Mouse (Mus musculus): ENCODE data around the gene Map6d1. TPM values are rescaled to one million over a fixed set of nuclear protein-coding genes. Genes with fewer than 3 reads are reported as not detected.
A peak's percentile ranks its signal among the peaks of the same experiment; 100 is the strongest.

Gene Map6d1
- polyA plus RNA-seq (2016; fragmentation: Nextera tagmentation; extraction: Ambion mirVana) = 0.92 and 1.1 TPM in 2 replicates

DNA sequence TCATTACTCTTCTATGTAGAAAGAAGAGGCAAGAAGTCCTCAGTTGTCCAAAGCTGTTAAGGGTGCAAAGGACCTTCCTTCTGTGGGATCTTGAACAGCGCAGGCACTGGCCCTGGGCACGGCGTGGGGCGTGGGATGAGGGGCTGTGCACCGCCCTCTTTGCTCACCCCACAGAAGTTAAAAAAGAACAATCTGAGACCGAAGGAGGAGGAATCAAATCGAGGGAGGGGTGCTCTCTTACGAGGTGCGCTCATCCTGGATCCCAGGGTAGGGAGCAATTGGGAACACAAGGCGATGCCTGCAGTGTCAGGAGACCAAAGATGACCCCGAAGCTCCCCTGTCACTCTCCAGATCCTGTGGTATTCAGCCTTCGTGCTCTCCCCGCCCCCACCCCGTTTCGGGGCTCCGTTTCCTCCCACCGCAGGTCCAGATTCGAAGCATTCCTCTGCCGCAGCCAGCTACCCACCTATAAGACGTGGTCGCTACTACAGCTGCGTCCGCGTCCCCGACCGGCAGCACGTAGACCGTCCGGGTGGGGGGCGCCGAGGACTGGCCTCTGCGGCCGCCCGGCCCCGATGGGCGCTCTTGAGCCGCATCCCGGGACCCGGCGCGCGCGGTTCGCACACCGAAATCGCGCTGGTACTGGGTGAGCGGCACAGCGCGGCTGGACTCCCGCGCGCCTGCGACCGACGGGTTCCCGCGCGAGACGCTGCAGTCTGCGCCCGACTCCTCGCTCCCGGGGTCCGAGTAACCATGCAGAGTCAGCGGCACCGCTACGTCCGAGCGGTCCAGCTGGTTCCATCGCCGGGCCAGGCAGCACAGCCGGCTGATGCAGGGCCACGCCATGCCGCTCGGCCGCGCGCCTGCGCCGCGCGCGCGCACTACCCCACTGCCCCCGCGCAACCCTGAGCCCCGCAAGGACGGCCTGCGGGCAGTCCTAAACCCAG lies at the start of gene Map6d1:
Gene Map6d1 (minus strand): TSS at position 891 of the 947 bp plus-strand sequence.
- Histone ChIP-seq H3K27ac (0 out of 2 replicates have a peak within 1 kb of the TSS, but pooled peaks have one; percentile 23), H3K4me3 (replicated peaks) (peak within 1 kb of the TSS; percentile 72), H3K9ac (replicated peaks) (peak within 1 kb of the TSS; percentile 79), H3K4me2 (peak within 1 kb of the TSS; percentile 83), H3K4me1 (replicated peaks) (peaks cover 8% of the 10 kb centered on the region), H3K9me3 (no peaks in the 10 kb centered on the region), H3K27me3 (peaks cover 14% of the 10 kb centered on the region; the same call in 1 of the 2 replicates), H3K36me3 (no peaks in the 10 kb centered on the region)
- peak; percentile 76 for ATAC-seq (ENCODE audit: insufficient number of reproducible peaks, insufficient read depth, low FRiP score, low TSS enrichment, low read depth)
- under 1% methylated on average over 90 of the region's 90 CpGs for WGBS

DNA sequence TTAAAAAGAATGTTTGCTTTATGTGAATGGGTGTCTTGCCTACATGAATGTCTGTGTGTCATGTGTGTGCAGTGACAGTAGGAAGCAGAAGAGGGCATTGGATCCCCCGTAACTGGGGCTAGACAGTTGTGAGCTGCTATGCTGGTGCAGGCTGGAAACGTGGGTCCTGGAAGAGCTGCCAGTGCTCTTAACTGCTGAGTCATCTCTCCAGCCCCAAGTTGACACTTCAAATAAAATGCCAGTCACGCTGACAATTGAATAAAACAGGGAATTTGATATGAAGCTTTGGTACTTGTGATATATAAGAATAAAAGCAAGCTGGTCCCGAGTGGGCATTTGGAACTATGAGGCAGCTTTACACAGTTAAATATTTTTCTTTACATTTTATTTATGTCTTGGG lies 39.1 kb upstream of the Map6d1 start:
- no peaks in the 10 kb centered on the region for H3K27me3 ChIP-seq
- H3K9me3 ChIP-seq = no peaks in the 10 kb centered on the region
- no peak for ATAC-seq (ENCODE audit: insufficient number of reproducible peaks, insufficient read depth, low FRiP score, low TSS enrichment, low read depth)
- no peak overlapping the region for H3K27ac ChIP-seq
- H3K4me3 ChIP-seq (replicated peaks) = no peak overlapping the region
- 87% methylated on average over 4 of the region's 4 CpGs for whole genome bisulfite sequencing
- peaks cover 72% of the 10 kb centered on the region for H3K36me3 ChIP-seq
- H3K9ac ChIP-seq (replicated peaks) = no peak overlapping the region
- H3K4me2 ChIP-seq = no peak overlapping the region
- H3K4me1 ChIP-seq (replicated peaks) = no peaks in the 10 kb centered on the region

DNA sequence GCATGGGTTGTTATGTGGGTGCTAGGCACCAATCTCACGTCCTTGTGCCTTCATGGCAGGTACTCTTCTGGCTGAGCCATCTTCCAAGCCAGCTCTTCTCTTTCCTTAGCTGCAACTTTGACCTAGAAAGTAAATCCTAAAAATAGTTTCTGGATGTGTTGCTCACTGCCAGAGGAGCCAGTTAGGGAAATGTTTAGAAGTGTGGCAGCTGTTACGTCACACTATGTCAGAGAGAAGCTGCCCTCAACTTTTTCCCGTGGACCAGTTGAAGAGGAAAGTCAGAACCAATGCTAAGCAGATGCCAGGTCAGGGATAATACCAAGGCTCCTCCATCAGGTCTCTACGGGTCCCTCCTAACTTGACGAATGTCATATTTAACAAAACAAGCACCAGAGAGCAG lies 38.2 kb upstream of the Map6d1 start:
- Histone ChIP-seq H3K4me3 (replicated peaks) (no peak overlapping the region), H3K9me3 (no peaks in the 10 kb centered on the region), H3K4me2 (no peak overlapping the region), H3K4me1 (replicated peaks) (no peaks in the 10 kb centered on the region), H3K27ac (no peak overlapping the region), H3K27me3 (no peaks in the 10 kb centered on the region), H3K36me3 (peaks cover 64% of the 10 kb centered on the region), H3K9ac (replicated peaks) (no peak overlapping the region)
- 94% methylated on average over 5 of the region's 5 CpGs for WGBS
- no peak for ATAC-seq (ENCODE audit: insufficient number of reproducible peaks, insufficient read depth, low FRiP score, low TSS enrichment, low read depth)

DNA sequence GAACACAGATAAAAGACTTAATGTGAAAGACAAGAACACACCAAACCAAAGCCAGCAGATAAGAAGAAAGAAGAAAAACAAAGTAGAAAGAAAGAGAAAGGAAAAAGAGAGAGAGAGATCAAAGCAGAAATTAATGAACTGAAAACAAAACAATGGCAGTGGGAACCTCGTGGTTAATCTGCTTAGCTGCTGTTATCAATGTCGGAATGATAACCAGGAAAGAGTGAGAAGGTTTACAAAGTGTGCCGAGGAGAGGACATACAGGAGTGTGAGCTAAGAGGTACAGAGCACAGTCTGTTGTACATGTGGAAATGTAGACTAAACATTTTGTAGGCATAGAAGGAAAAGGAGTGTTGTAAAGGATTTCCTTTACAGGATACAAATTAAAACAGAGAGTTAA lies 31.8 kb upstream of the Map6d1 start:
- Histone ChIP-seq H3K27ac (no peak overlapping the region), H3K4me3 (replicated peaks) (no peak overlapping the region), H3K36me3 (peaks cover 2% of the 10 kb centered on the region; the same call in 1 of the 2 replicates), H3K27me3 (0 out of 2 replicates have a peak, but pooled peaks cover under 1% of the 10 kb centered on the region), H3K4me2 (no peak overlapping the region), H3K9me3 (no peaks in the 10 kb centered on the region), H3K4me1 (replicated peaks) (no peaks in the 10 kb centered on the region), H3K9ac (replicated peaks) (no peak overlapping the region)
- 64% methylated on average over 3 of the region's 3 CpGs for WGBS
- ATAC-seq (ENCODE audit: insufficient number of reproducible peaks, insufficient read depth, low FRiP score, low TSS enrichment, low read depth) = no peak

DNA sequence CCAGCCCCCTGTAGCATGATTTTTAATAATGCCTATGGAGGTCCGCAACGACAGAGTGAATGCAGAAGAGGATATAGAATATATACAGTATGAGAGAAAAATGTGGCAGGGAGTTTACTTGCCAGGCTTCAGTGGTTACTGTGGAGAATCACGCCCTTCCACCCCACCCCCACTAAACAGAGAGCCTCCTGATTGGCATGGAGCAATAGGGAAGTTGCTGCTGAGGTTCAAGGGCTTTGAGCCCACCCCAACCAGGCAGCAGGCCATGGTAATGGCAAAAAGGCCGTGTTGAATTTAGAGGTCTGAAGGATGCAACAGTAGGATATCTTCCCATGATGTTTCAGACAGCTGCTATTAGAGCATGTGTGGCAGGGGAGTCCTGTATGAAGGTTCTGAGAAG lies 30.2 kb upstream of the Map6d1 start:
- H3K4me2 ChIP-seq = no peak overlapping the region
- H3K9me3 ChIP-seq = no peaks in the 10 kb centered on the region
- no peak overlapping the region for H3K9ac ChIP-seq (replicated peaks)
- H3K36me3 ChIP-seq = no peaks in the 10 kb centered on the region
- H3K4me3 ChIP-seq (replicated peaks) = no peak overlapping the region
- no peak for ATAC-seq (ENCODE audit: insufficient number of reproducible peaks, insufficient read depth, low FRiP score, low TSS enrichment, low read depth)
- H3K4me1 ChIP-seq (replicated peaks) = no peaks in the 10 kb centered on the region
- whole genome bisulfite sequencing = 87% methylated on average over 4 of the region's 4 CpGs
- no peak overlapping the region for H3K27ac ChIP-seq
- 0 out of 2 replicates have a peak, but pooled peaks cover 4% of the 10 kb centered on the region for H3K27me3 ChIP-seq

DNA sequence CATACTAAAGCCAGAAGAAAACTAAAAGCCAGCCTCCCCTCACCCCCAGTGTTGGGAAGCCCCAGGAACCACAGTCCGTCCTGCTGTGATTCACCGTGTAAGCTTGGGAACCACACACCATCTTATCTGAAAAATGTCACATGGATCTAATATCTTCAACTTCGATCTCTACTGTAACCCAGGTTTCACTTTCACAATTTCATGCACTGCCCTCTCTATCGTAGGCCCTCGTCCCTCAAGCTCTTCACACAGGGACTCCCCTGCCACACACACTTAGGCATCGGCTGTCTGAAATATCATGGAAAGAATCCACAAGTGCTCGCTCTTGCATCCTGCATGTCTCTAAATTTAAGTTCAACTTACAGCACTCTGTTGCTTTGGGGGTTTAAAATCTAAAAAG lies 23.9 kb upstream of the Map6d1 start:
- WGBS = 76% methylated on average over 7 of the region's 7 CpGs
- no peaks in the 10 kb centered on the region for H3K9me3 ChIP-seq
- no peaks in the 10 kb centered on the region for H3K4me1 ChIP-seq (replicated peaks)
- no peak overlapping the region for H3K4me2 ChIP-seq
- H3K9ac ChIP-seq (replicated peaks) = no peak overlapping the region
- H3K27ac ChIP-seq = no peak overlapping the region
- ATAC-seq (ENCODE audit: insufficient number of reproducible peaks, insufficient read depth, low FRiP score, low TSS enrichment, low read depth) = no peak
- 0 out of 2 replicates have a peak, but pooled peaks cover 4% of the 10 kb centered on the region for H3K27me3 ChIP-seq
- no peak overlapping the region for H3K4me3 ChIP-seq (replicated peaks)
- H3K36me3 ChIP-seq = no peaks in the 10 kb centered on the region

DNA sequence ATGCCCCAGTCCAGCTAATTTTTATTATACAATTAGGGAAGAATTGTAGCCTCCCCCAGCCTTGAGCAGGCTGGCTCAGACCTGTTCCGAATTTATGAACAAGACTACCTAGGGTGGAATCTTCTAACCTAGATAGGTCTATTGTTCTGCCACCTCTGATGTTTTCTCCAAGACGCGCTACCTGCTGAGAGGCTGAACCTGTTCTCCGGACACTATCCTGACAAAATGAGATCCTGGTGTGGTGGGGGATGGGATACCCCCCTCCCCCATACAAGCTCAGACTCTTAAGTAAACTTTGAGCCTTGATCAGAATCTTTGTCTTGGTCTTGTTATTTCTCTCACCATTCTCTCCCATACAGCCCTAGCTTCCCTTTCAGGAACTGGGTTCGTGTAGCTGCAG lies 16.8 kb upstream of the Map6d1 start:
- no peaks in the 10 kb centered on the region for H3K9me3 ChIP-seq
- H3K4me1 ChIP-seq (replicated peaks) = no peaks in the 10 kb centered on the region
- H3K36me3 ChIP-seq = no peaks in the 10 kb centered on the region
- no peak overlapping the region for H3K27ac ChIP-seq
- WGBS = 83% methylated on average over 5 of the region's 5 CpGs
- no peaks in the 10 kb centered on the region for H3K27me3 ChIP-seq
- no peak overlapping the region for H3K4me3 ChIP-seq (replicated peaks)
- no peak for ATAC-seq (ENCODE audit: insufficient number of reproducible peaks, insufficient read depth, low FRiP score, low TSS enrichment, low read depth)
- no peak overlapping the region for H3K9ac ChIP-seq (replicated peaks)
- no peak overlapping the region for H3K4me2 ChIP-seq

DNA sequence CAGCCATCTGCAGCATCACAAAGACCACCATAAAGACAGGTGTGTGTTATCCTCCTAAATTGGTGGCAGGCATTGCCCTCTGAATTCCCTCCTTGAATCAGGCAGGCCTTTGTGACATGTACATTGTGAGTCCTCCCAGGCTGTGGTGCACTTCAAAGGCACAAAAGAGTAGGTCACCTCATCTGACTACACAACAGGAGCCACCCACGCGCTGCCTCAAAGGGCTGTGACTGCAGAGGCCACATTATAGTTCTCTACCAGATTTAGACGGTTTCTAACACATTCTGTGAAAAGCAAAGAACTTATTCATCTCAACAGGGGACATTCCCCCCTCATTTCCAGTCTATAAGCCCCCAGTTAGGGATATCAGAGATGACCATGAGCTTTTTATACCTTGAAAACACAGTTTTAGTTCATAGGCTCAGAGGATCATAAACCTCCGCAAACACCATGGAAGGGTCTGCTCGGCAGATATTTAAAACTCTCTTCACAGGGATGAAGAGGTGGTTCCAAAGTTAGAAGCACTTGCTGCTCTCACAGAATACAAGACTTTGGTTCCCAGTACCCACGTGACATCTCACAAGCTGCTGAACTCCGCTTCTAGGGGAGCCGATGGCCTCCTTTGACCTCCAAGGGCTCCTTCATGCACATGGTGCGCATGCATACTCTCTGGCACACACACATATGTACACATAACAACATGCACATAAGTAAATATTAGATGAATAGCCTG lies 7.5 kb upstream of the Map6d1 start:
- ATAC-seq (ENCODE audit: insufficient number of reproducible peaks, insufficient read depth, low FRiP score, low TSS enrichment, low read depth) = no peak
- Histone ChIP-seq H3K27ac (no peak overlapping the region), H3K27me3 (no peaks in the 10 kb centered on the region), H3K4me3 (replicated peaks) (no peak overlapping the region), H3K4me1 (replicated peaks) (no peaks in the 10 kb centered on the region), H3K9me3 (no peaks in the 10 kb centered on the region), H3K36me3 (no peaks in the 10 kb centered on the region), H3K9ac (replicated peaks) (no peak overlapping the region), H3K4me2 (no peak overlapping the region)
- WGBS = 84% methylated on average over 9 of the region's 9 CpGs

DNA sequence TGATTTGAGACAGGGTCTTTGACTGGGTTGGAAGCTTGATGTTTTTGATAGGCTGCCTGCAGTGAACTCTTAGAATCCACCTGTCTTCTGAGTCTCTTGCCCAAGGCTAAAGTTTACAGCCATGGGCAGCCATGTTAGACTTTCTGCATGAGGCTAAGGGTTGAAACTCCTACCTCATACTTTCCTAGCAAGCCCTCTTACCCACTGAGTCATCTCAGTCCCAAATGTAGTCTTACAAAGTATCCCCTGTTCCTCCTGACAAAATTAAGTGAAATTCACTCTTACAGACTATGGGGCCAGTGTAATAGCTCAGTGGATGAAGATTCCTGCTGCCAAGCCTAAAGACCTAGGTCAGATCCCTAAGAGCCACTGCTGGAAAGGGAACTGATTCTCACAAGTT lies 5.9 kb upstream of the Map6d1 start:
- Histone ChIP-seq H3K4me1 (replicated peaks) (no peaks in the 10 kb centered on the region), H3K4me2 (no peak overlapping the region), H3K36me3 (no peaks in the 10 kb centered on the region), H3K9ac (replicated peaks) (no peak overlapping the region), H3K27ac (no peak overlapping the region), H3K27me3 (0 out of 2 replicates have a peak, but pooled peaks cover 1% of the 10 kb centered on the region), H3K9me3 (no peaks in the 10 kb centered on the region), H3K4me3 (replicated peaks) (no peak overlapping the region)
- ATAC-seq (ENCODE audit: insufficient number of reproducible peaks, insufficient read depth, low FRiP score, low TSS enrichment, low read depth) = no peak

DNA sequence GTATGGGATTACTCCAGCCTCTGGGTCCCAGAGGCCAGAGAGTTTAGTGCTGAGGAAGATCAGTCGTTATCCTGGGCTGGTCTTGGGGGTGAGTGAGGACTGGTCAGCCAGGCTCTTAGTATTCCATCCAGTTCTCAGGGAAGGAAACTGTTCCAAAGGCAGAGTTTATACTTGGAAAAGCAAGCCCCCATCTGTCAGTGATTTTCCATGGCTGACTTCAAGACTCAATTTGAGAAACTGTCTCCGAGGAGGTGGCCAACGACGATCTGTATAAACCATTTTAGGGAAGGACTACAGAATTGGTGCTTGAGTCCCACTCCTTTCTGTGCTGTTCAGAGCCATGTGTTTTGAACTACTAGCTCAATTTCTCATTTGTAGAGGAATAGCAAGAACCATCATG lies 2.5 kb downstream of the Map6d1 start:
- Histone ChIP-seq H3K4me2 (no peak overlapping the region), H3K36me3 (peaks cover 10% of the 10 kb centered on the region; the same call in 1 of the 2 replicates), H3K9me3 (no peaks in the 10 kb centered on the region), H3K4me1 (replicated peaks) (peaks cover 8% of the 10 kb centered on the region), H3K9ac (replicated peaks) (no peak overlapping the region), H3K4me3 (replicated peaks) (no peak overlapping the region), H3K27ac (no peak overlapping the region), H3K27me3 (peaks cover 14% of the 10 kb centered on the region; the same call in 1 of the 2 replicates)
- WGBS = 87% methylated on average over 4 of the region's 4 CpGs
- no peak for ATAC-seq (ENCODE audit: insufficient number of reproducible peaks, insufficient read depth, low FRiP score, low TSS enrichment, low read depth)

DNA sequence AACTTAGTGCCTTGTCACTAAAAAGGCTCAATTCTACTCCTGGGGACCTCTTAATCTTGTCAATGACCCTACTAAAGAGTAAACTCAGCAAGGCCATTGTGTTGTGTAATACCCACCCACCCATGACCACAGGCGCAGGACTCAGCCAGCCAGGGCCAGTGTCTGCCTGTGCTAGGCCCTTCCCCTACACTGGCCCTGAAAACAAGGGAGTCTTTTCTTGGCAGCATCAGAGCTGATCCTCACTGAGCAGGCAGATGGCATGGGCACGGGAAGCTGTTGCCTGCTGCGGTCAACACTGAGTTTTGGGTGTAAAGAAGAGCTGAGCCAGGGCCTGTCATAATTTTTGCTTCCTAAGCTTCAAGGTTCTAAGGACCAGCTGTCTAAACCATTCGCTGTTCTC lies 3.7 kb downstream of the Map6d1 start:
- H3K9ac ChIP-seq (replicated peaks) = no peak overlapping the region
- peaks cover 20% of the 10 kb centered on the region; the same call in 1 of the 2 replicates for H3K36me3 ChIP-seq
- no peak overlapping the region for H3K27ac ChIP-seq
- WGBS = 83% methylated on average over 4 of the region's 4 CpGs
- H3K9me3 ChIP-seq = no peaks in the 10 kb centered on the region
- H3K27me3 ChIP-seq = peaks cover 14% of the 10 kb centered on the region; the same call in 1 of the 2 replicates
- no peak overlapping the region for H3K4me3 ChIP-seq (replicated peaks)
- no peak for ATAC-seq (ENCODE audit: insufficient number of reproducible peaks, insufficient read depth, low FRiP score, low TSS enrichment, low read depth)
- no peak overlapping the region for H3K4me2 ChIP-seq
- H3K4me1 ChIP-seq (replicated peaks) = peaks cover 8% of the 10 kb centered on the region
